Mouse (Mus musculus): ENCODE data around the gene 4930451I11Rik. TPM values are rescaled to one million over a fixed set of nuclear protein-coding genes. Genes with fewer than 3 reads are reported as not detected.
A peak's percentile ranks its signal among the peaks of the same experiment; 100 is the strongest.

4930451I11Rik gene
- total RNA-seq, 2 experiments from 2014 or later = not detected

DNA sequence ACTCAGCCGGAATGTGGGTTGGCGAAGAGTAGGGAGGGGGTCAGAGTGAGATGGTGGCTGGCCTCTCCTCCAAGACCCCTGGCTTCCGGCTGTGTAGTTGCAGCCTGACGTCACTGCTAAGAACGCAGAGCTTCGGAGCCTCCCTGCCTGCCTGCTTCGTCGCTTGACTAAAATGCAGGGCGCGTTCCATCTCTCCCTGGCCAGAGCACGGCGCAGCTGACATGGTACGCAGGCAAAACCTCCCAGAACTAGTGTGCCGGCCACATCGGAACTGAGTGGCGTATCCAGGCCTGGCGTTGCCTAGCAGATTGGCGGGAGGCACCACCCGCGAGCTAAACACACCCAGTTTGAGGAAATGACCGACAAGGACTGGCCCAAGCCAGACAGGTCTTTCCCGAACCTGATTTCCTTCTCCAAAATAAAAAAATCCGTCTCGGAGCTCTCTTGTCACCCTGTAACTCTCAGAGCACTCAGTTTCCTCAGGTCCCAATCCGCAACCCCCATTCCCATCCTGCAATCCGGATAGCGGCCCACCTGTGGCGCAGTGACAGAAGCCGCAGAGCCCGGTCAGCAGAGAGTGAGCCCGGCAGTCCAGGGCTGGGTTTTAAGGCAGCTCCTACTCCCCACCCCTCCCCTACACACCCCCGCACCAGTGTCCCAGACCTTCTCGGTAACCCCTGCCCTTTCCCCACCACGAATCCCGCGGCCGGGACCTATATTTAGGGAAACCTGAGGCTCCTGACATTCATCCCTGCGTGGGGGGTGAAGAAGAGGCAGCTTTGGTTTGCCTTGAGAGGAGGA, 31.8 kb downstream of the 4930451I11Rik start:
- DNase-seq = peak; percentile 31 to 60

GRCm38 (mm10) chr7:126799050-126799467, 32.4 kb downstream of the 4930451I11Rik start:
- DNase-seq = peak; percentile 98

- peak; percentile 73 to 82 for DNase-seq
Observed at GRCm38 (mm10) chr7:126798127-126799049, 33.1 kb downstream of the 4930451I11Rik start.

- peak; percentile 64 to 74 for DNase-seq
Observed at GRCm38 (mm10) chr7:126797411-126798126, 33.9 kb downstream of the 4930451I11Rik start, which contains the start of gene Fam57b. TSS of gene Fam57b (plus strand) at chr7:126797668.

DNA sequence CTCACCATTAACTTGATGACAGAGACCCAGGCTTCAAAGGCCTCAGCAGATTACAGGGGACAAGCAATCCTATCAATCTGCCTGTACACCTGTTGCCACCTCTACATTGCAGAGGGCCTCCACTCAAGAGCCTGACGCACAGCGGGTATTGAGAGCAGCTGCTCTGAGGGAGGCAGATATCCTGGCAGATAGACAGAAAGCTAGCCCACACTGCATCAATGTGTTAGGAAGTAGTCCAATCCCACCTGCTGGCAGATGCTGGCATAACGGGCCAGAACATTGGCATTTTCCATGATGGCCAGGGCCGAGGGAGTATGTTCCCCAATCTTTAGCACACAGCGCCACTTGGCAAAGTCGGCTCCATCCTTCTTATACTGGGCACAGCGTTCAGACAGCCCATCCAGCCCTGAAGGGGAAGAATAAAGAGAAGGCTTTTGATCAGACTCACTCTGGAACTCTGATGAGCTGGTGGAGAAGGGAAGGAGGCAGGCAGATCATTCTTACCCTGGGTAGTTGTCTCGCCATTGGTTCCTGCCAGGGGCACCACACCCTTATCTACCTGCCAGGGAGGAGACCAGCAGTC, 35.0 kb downstream of the 4930451I11Rik start:
- DNase-seq = no peak

DNA sequence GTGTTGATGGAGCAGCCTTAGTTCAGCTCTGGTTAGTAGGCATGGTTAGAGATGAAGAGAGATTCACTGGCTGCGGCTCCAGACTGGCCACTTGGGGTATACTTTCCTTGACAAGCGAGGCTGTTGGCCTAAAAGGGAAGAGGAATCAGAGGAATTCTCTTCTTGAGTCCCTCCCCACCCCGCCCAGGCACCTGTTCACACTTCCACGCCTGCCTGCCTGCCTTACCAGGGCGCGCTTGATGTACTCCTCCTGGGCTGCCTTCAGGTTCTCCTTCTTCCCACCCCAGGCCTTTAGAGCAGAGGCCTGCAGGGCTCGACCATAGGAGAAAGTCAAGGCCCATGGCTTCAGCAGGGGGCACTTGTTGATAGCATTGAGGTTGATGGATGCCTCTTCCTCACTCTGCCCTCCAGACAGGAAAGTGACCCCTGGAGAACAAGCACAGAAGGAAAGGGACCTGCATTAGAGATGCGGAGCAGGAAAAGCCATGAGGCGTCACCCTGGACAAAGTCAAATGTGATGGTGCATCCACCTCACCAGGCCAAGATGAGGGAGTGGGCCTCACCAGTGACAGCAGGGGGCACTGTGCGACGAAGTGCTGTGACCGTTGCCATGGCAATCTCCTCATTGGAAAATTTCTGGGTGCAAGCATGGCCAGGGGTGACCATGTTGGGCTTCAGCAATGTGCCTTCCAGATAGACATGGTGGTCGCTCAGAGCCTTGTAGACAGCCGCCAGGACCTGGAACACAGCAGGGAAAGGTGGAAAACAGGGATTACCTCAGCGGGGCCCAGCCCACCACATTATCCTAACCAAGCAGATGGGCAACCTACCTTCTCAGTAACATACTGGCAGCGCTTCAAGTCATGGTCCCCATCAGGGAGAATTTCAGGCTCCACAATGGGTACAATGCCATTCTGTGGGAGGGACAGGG, 35.8 kb downstream of the 4930451I11Rik start:
- DNase-seq = no peak

- no peak for DNase-seq
Observed at GRCm38 (mm10) chr7:126794271-126794605, 37.2 kb downstream of the 4930451I11Rik start.

- DNase-seq = no peak
Observed at GRCm38 (mm10) chr7:126793456-126794270, 37.8 kb downstream of the 4930451I11Rik start.

- DNase-seq = no peak
Observed at GRCm38 (mm10) chr7:126792721-126793443, 38.6 kb downstream of the 4930451I11Rik start.

DNA sequence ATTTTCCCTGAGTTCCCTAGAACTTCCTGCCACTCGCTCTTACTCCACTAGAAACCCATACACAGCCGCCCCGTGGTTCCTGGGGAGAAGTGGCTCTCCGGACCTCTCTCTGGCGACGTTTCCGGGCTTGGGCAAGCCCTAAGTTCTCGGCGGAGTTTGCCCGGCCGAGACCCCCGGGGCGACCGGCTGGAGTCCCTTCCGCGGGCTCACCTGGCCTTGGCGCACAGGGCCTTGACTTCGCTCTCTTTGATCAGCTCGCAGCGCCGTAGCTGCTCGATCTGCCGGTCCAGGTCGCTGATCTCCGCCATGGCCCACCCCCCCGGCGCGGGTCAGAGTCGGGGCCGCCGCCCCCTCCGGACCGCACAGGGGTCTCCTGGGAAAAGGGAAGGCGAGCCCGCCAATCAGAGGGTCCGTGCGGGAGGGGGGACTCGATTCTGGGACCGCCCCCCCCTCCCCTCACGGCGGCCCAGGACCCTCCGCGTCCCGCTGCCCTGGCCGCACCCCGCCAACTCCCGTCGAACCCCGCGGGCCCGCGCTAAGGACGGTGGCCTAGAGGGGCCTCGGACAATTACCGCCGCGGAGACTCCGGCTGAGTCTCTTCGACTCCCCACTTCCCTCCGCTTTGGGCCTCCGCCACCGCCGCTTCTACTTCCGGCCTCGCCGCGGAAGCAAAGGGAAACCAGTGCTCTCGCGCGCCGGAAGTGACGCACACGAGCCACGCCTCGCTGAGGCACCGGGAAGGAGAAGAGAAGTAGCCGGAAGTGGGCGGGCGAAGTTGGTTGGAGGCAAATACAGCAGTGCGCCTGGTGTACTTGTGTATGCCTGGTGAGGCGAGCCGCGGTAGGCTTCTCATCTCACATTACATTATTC, 39.4 kb downstream of the 4930451I11Rik start, which contains the start of gene Ppp4c:
Gene Ppp4c (minus strand): TSS at position 646 of the 870 bp plus-strand sequence.
- DNase-seq = peak; percentile 97 to 98

DNA sequence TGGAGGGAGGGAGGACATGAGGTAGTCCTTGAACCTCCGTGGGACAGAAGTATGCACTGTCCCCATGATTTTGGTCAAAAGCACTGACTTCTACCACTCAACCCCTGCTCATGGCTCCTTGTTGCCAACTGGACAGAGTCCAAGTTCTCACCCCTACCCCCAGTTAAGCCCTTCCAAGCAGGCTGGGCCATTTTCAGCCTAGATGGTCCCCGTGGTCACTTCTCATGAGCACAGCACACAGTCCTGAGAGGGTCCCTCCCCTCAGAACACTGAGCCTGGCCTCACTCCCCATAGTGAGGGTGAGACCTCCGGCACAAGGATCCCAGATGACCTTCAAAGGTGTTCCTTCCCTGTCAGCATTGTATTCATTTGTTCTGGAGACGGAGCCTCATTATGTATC, 42.3 kb downstream of the 4930451I11Rik start:
- DNase-seq = no peak

DNA sequence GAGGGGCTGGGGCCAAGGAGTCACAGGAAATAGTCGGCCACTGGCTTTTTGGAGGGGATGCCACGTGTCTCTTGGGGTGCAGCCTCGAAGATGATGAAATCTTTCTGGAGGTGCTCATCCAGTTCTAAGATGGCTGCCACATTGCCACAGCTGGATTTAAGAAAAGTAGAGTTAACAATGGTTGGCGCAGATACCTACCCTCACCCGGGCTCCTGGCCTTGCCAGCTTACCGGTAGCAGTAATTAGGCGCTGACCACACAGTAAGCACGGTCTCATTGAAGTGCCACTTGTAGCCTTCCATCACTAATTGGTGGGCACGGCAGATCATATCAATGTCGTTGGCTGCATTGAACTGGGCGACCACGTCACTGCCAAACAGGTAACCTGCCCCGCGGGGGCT, 45.3 kb downstream of the 4930451I11Rik start:
- no peak for DNase-seq

GRCm38 (mm10) chr7:126785056-126785455, 46.4 kb downstream of the 4930451I11Rik start:
- DNase-seq = no peak

GRCm38 (mm10) chr7:126784469-126784868, 47.0 kb downstream of the 4930451I11Rik start:
- no peak for DNase-seq

DNA sequence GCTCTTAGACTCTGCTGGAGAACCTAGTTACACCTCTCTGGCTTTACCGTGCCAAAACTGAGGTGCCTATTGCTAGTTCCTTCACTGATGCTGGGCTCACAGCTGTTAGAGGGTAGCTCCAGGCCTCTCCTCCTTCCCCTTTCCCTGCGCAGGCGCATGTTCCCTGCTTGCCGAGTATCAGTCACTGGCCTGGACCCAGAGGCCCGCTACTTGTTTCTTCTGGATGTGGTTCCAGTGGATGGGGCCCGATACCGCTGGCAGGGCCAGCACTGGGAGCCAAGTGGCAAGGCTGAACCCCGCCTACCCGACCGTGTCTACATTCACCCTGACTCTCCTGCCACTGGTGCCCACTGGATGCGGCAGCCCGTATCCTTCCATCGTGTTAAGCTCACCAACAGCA, 48.7 kb downstream of the 4930451I11Rik start:
- no peak for DNase-seq

GRCm38 (mm10) chr7:126781661-126782370, 49.6 kb downstream of the 4930451I11Rik start:
- no peak for DNase-seq

GRCm38 (mm10) chr7:126780971-126781635, 50.3 kb downstream of the 4930451I11Rik start, which contains the start of gene Tbx6:
TSS of gene Tbx6 (plus strand) at chr7:126781483.
- DNase-seq = no peak
